Mouse (Mus musculus): ENCODE measurements around the gene Vsig10l. TPM values are rescaled to one million over a fixed set of nuclear protein-coding genes. Genes with fewer than 3 reads are reported as not detected.
A peak's percentile ranks its signal among the peaks of the same experiment; 100 is the strongest.

Gene Vsig10l
- polyA plus RNA-seq, 1 experiment from 2014 or later, result 4.8 TPM

GRCm38 (mm10) chr7:43464864-43465343, 2.0 kb downstream of the Vsig10l start:
- H3K4me3 ChIP-seq, result peak overlapping the region; percentile 51
- H3K9me3 ChIP-seq, result no peaks in the 10 kb centered on the region
- H3K27ac ChIP-seq, result no peak overlapping the region
- H3K4me2 ChIP-seq (replicated peaks), result peak overlapping the region; percentile 82
- WGBS, result 6% methylated on average over 35 of the region's 35 CpGs
- peaks cover 8% of the 10 kb centered on the region for H3K4me1 ChIP-seq
- ATAC-seq (ENCODE audit: low FRiP score, low read depth), result no peak
- H3K27me3 ChIP-seq, result peaks cover 40% of the 10 kb centered on the region
- H3K36me3 ChIP-seq, result no peaks in the 10 kb centered on the region
- H3K9ac ChIP-seq, result peak overlapping the region; percentile 62

- Histone ChIP-seq H3K9me3 (no peaks in the 10 kb centered on the region), H3K9ac (peak overlapping the region; percentile 63), H3K4me2 (replicated peaks) (peak overlapping the region; percentile 82), H3K36me3 (no peaks in the 10 kb centered on the region), H3K27ac (peak overlapping the region; percentile 33; the same call in 1 of the 2 replicates), H3K4me3 (peak overlapping the region; percentile 51), H3K27me3 (peaks cover 40% of the 10 kb centered on the region), H3K4me1 (peaks cover 8% of the 10 kb centered on the region)
- WGBS, result 1% methylated on average over 30 of the region's 33 CpGs
- peak; percentile 85 for ATAC-seq (ENCODE audit: low FRiP score, low read depth)
Observed at GRCm38 (mm10) chr7:43465344-43466098, 2.6 kb downstream of the Vsig10l start.

- Histone ChIP-seq H3K9ac (peak overlapping the region; percentile 63), H3K4me2 (replicated peaks) (peak overlapping the region; percentile 82), H3K4me1 (peaks cover 8% of the 10 kb centered on the region), H3K9me3 (no peaks in the 10 kb centered on the region), H3K27me3 (peaks cover 40% of the 10 kb centered on the region), H3K36me3 (no peaks in the 10 kb centered on the region), H3K27ac (peak overlapping the region; percentile 33; the same call in 1 of the 2 replicates), H3K4me3 (peak overlapping the region; percentile 51)
- WGBS, result under 1% methylated on average over 33 of the region's 33 CpGs
- ATAC-seq (ENCODE audit: low FRiP score, low read depth), result peak; percentile 68
Observed at GRCm38 (mm10) chr7:43466099-43466694, 3.2 kb downstream of the Vsig10l start.

GRCm38 (mm10) chr7:43470373-43470772, 7.4 kb downstream of the Vsig10l start:
- no peak overlapping the region for H3K9ac ChIP-seq
- no peaks in the 10 kb centered on the region for H3K36me3 ChIP-seq
- H3K4me1 ChIP-seq, result no peaks in the 10 kb centered on the region
- no peak overlapping the region for H3K4me3 ChIP-seq
- peaks cover 25% of the 10 kb centered on the region for H3K27me3 ChIP-seq
- no peaks in the 10 kb centered on the region for H3K9me3 ChIP-seq
- 41% methylated on average over 8 of the region's 8 CpGs for WGBS
- no peak for ATAC-seq (ENCODE audit: low FRiP score, low read depth)
- no peak overlapping the region for H3K27ac ChIP-seq
- no peak overlapping the region for H3K4me2 ChIP-seq (replicated peaks)

GRCm38 (mm10) chr7:43475706-43476105, 12.8 kb downstream of the Vsig10l start:
- WGBS, result 14% methylated on average over 23 of the region's 23 CpGs

GRCm38 (mm10) chr7:43476376-43476775, 13.4 kb downstream of the Vsig10l start:
- ATAC-seq (ENCODE audit: low FRiP score, low read depth), result no peak

More at GRCm38 (mm10) chr7:43475706-43476105, 12.8 kb downstream of the Vsig10l start:
- Histone ChIP-seq H3K9me3 (no peaks in the 10 kb centered on the region), H3K4me1 (0 out of 2 replicates have a peak, but pooled peaks cover 7% of the 10 kb centered on the region), H3K4me2 (replicated peaks) (no peak overlapping the region), H3K36me3 (no peaks in the 10 kb centered on the region), H3K27me3 (peaks cover 55% of the 10 kb centered on the region), H3K4me3 (no peak overlapping the region), H3K27ac (no peak overlapping the region), H3K9ac (no peak overlapping the region)
- ATAC-seq (ENCODE audit: low FRiP score, low read depth), result no peak

GRCm38 (mm10) chr7:43481191-43481590, 18.2 kb downstream of the Vsig10l start:
- WGBS, result 63% methylated on average over 3 of the region's 3 CpGs
- H3K9ac ChIP-seq, result no peak overlapping the region
- ATAC-seq (ENCODE audit: low FRiP score, low read depth), result no peak
- H3K27ac ChIP-seq, result no peak overlapping the region
- H3K4me1 ChIP-seq, result peaks cover 15% of the 10 kb centered on the region
- no peaks in the 10 kb centered on the region for H3K9me3 ChIP-seq
- H3K4me3 ChIP-seq, result no peak overlapping the region
- H3K4me2 ChIP-seq (replicated peaks), result no peak overlapping the region
- H3K27me3 ChIP-seq, result peaks cover 34% of the 10 kb centered on the region
- H3K36me3 ChIP-seq, result no peaks in the 10 kb centered on the region

More at GRCm38 (mm10) chr7:43476376-43476775, 13.4 kb downstream of the Vsig10l start:
- Histone ChIP-seq H3K4me1 (0 out of 2 replicates have a peak, but pooled peaks cover 7% of the 10 kb centered on the region), H3K9ac (no peak overlapping the region), H3K9me3 (no peaks in the 10 kb centered on the region), H3K27me3 (peaks cover 55% of the 10 kb centered on the region), H3K27ac (no peak overlapping the region), H3K4me2 (replicated peaks) (no peak overlapping the region), H3K36me3 (no peaks in the 10 kb centered on the region), H3K4me3 (no peak overlapping the region)
- 11% methylated on average over 13 of the region's 13 CpGs for WGBS

GRCm38 (mm10) chr7:43482090-43482716, 19.3 kb downstream of the Vsig10l start:
- H3K9ac ChIP-seq, result no peak overlapping the region

GRCm38 (mm10) chr7:43483236-43483635, 20.3 kb downstream of the Vsig10l start:
- Histone ChIP-seq H3K36me3 (no peaks in the 10 kb centered on the region), H3K4me3 (no peak overlapping the region), H3K27me3 (peaks cover 13% of the 10 kb centered on the region), H3K9me3 (no peaks in the 10 kb centered on the region), H3K9ac (no peak overlapping the region), H3K4me1 (peaks cover 11% of the 10 kb centered on the region), H3K4me2 (replicated peaks) (no peak overlapping the region), H3K27ac (no peak overlapping the region)
- ATAC-seq (ENCODE audit: low FRiP score, low read depth), result no peak
- 15% methylated on average over 10 of the region's 10 CpGs for WGBS

More at GRCm38 (mm10) chr7:43482090-43482716, 19.3 kb downstream of the Vsig10l start:
- Histone ChIP-seq H3K9me3 (no peaks in the 10 kb centered on the region), H3K4me2 (replicated peaks) (no peak overlapping the region), H3K27me3 (peaks cover 24% of the 10 kb centered on the region), H3K4me3 (no peak overlapping the region), H3K36me3 (no peaks in the 10 kb centered on the region), H3K27ac (no peak overlapping the region), H3K4me1 (peaks cover 11% of the 10 kb centered on the region)
- WGBS, result 62% methylated on average over 8 of the region's 8 CpGs
- peak; percentile 46 for ATAC-seq (ENCODE audit: low FRiP score, low read depth)

GRCm38 (mm10) chr7:43488646-43489045, 25.7 kb downstream of the Vsig10l start:
- Histone ChIP-seq H3K4me1 (peaks cover 18% of the 10 kb centered on the region), H3K36me3 (no peaks in the 10 kb centered on the region), H3K4me3 (0 out of 2 replicates have a peak overlapping the region, but pooled peaks have one; percentile 60), H3K4me2 (replicated peaks) (peak overlapping the region; percentile 80; the same call in 1 of the 2 replicates), H3K9me3 (no peaks in the 10 kb centered on the region; the same call in 1 of the 2 replicates), H3K27me3 (peaks cover 23% of the 10 kb centered on the region), H3K9ac (0 out of 2 replicates have a peak overlapping the region, but pooled peaks have one; percentile 77), H3K27ac (no peak overlapping the region)
- no peak for ATAC-seq (ENCODE audit: low FRiP score, low read depth)
- 33% methylated on average over 5 of the region's 5 CpGs for WGBS

GRCm38 (mm10) chr7:43489631-43490125, 26.7 kb downstream of the Vsig10l start, which contains the start of gene Iglon5:
TSS of gene Iglon5 (minus strand) at chr7:43490075.
- peak within 1 kb of the TSS; percentile 77 for H3K9ac ChIP-seq
- peaks cover 18% of the 10 kb centered on the region for H3K4me1 ChIP-seq
- H3K4me2 ChIP-seq (replicated peaks), result peak within 1 kb of the TSS; percentile 80
- no peaks in the 10 kb centered on the region; the same call in 1 of the 2 replicates for H3K9me3 ChIP-seq
- H3K36me3 ChIP-seq, result no peaks in the 10 kb centered on the region
- peak within 1 kb of the TSS; percentile 60 for H3K4me3 ChIP-seq
- ATAC-seq (ENCODE audit: low FRiP score, low read depth), result peak; percentile 63
- H3K27ac ChIP-seq, result no peak within 1 kb of the TSS
- WGBS, result 1% methylated on average over 25 of the region's 41 CpGs
- H3K27me3 ChIP-seq, result peaks cover 25% of the 10 kb centered on the region
